Mouse (Mus musculus) heart, adult 2 months (tissue): ENCODE data around the gene Btg1-ps2.
"Not testable (repeated sequence)": the region's sequence is repeated elsewhere in the genome, so short reads cannot be mapped to it uniquely, and the experiment has no call there.

Source experiments
- CTCF ChIP-seq: fragments of 200-600 bp; IDR thresholded peaks from 2 replicates; pipeline ENCODE4 v1.8.1; 2022; ENCODE audit warnings: antibody characterized with exemption, mild to moderate bottlenecking, moderate library complexity
- EP300 ChIP-seq: fragments of 200-500 bp; IDR thresholded peaks from 2 replicates; pipeline ENCODE4 v1.6.1; 2011; ENCODE audit warnings: low read depth, low read length, control low read depth; ENCODE audit not compliant: insufficient read depth

DNA sequence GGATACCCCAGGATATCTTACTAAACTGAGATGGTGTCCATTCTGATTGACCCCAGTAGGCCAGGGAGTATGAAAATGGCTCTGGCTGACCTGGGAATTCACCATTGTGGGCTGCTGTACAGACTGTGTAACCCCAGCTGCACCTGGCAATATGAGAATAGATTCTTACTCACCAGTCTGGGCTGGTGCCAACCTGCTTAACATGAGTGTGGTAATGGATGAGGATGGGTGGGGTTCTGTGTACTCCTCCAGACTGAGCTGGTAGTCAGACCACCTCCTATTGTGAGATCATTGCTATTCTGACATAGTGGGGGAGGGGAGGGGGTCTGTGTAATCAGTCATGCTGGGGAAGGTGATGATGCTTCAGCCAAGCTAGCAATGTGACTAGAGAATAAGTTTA, 24.3 kb downstream of the Btg1-ps2 start, which contains the start of gene Btg1-ps1:
- TF ChIP-seq CTCF, EP300: not testable (repeated sequence)
